Comparison of ENCODE assay signal across 12 mouse cellular contexts in the genomic region with DNA sequence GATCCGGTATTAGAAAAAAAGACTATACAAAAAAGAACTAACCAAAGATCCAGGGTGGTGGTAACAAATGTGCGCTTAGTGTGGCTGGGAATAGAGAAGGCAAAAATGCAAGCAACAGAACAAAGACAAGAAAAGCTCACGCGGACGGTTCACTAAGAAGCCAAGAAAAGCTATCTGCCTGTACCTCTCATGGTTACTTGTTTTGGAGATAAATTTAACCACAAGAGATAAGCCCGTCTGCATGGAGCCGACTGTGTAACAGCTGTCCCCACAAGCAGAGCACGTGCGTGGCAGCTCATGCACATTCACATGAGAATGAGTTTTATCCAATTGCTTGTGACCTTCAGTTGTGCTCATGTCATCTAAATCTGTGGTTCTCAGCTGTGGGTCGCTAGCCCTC. TPM values are rescaled to one million over a fixed set of nuclear protein-coding genes. Genes with fewer than 3 reads are reported as not detected.
DNase-seq lines count a peak whose midpoint lies in the region; ATAC-seq and TF ChIP-seq lines count a peak whose summit lies in the region.
"Had no signal": no experiment of that assay in that cellular context is flagged by ENCODE, and none has a peak within 500 bp of the region (broad histone marks: within the 10 kb centered on the region; RNA-seq: fewer than 3 reads in every experiment).

No protein-coding gene starts in this region.

- TF ChIP-seq CTCF in liver, embryonic 14.5 days (IDR thresholded peaks at IDR 0.05; ENCODE audit: low read depth) = no peak

- peak; percentile 81 for ATAC-seq in liver, embryonic 14.5 days (ENCODE audit: insufficient read depth)
- ATAC-seq in cerebellum, adult (ENCODE audit: insufficient number of reproducible peaks, low FRiP score, low TSS enrichment) = no peak
- ATAC-seq: intestine, embryonic 15.5 days had no signal

- H3K4me3 ChIP-seq in ES-E14 (ENCODE audit: insufficient read depth in 1 of 2, low read depth in 1 of 2, low read length in 2 of 2, poor library complexity in 1 of 2, severe bottlenecking in 1 of 2) = no peak overlapping the region
- no peak overlapping the region for H3K4me3 ChIP-seq in liver, embryonic 14.5 days (ENCODE audit: insufficient read depth in 1 of 2, low read depth in 2 of 2, low read length in 2 of 2)
- H3K4me3 ChIP-seq: intestine, embryonic 15.5 days had no signal

- no peaks in the 10 kb centered on the region for H3K9me3 ChIP-seq in ES-E14 (ENCODE audit: control insufficient read depth, insufficient read depth, low read depth, low read length)
- no peaks in the 10 kb centered on the region for H3K9me3 ChIP-seq in liver, embryonic 14.5 days (ENCODE audit: control insufficient read depth, low read length)
- H3K9me3 ChIP-seq: intestine, embryonic 15.5 days had no signal

- intact Hi-C loops in left cerebral cortex, postnatal 14 days (cut with DNase I) = no loop called here

- in situ Hi-C loops in ES-E14 (cut with MboI; ENCODE audit: low sequenced_read_pairs in 2 of 2, unreplicated experiment in 2 of 2) = no loop called here

- H3K4me1 ChIP-seq in ES-E14 (ENCODE audit: control insufficient read depth in 2 of 2, insufficient read depth in 2 of 2, low read length in 2 of 2, poor library complexity in 1 of 2) = peaks cover 2 to 6% of the 10 kb centered on the region in 2 experiments
- H3K4me1 ChIP-seq in liver, embryonic 14.5 days (replicated peaks; ENCODE audit: control insufficient read depth in 2 of 2, insufficient read depth in 2 of 2, low read length in 1 of 2) = peaks cover 24 to 25% of the 10 kb centered on the region in 2 experiments
- H3K4me1 ChIP-seq: intestine, embryonic 15.5 days had no signal

- peak overlapping the region; percentile 23; the same call in 1 of the 2 replicates for H3K27ac ChIP-seq in ES-E14 (ENCODE audit: insufficient read depth, low read depth, low read length, poor library complexity, severe bottlenecking)
- peak overlapping the region; percentile 18 for H3K27ac ChIP-seq in liver, embryonic 14.5 days
- H3K27ac ChIP-seq: intestine, embryonic 15.5 days had no signal

- DNase-seq in 416B (ENCODE audit: low read depth) (peak; percentile 86), ES-E14 (ENCODE audit: low read depth, low spot score) (no peak)
- DNase-seq in heart, adult 9 months (ENCODE audit: low spot score in 2 of 2) = peak; percentile 12 to 13
- peak; percentile 43 to 57 (median 47) for DNase-seq in liver, embryonic 14.5 days (ENCODE audit: low read depth in 3 of 3, low spot score in 3 of 3)
- no peak for DNase-seq in left cerebral cortex, postnatal 14 days (ENCODE audit: low spot score in 2 of 2)
- no peak for DNase-seq in kidney, adult 18-20 months
- DNase-seq in kidney, adult 8-10 months = no peak
- DNase-seq: embryo, embryonic 11 days; layer of hippocampus, adult 9-11 months; lung, adult 2 months had no signal

- H3K9ac ChIP-seq in ES-E14 (ENCODE audit: insufficient read depth, low read depth, low read length, poor library complexity, severe bottlenecking) = peak overlapping the region; percentile 46; the same call in 1 of the 2 replicates
- H3K9ac ChIP-seq in liver, embryonic 14.5 days (replicated peaks) = 0 out of 2 replicates have a peak overlapping the region, but pooled peaks have one; percentile 14
- H3K9ac ChIP-seq: intestine, embryonic 15.5 days had no signal

- H3K36me3 ChIP-seq in ES-E14 (ENCODE audit: control insufficient read depth, insufficient read depth, low read length, poor library complexity, severe bottlenecking) = peaks cover 7% of the 10 kb centered on the region
- H3K36me3 ChIP-seq in liver, embryonic 14.5 days (replicated peaks; ENCODE audit: control insufficient read depth, insufficient read depth, low read depth) = no peaks in the 10 kb centered on the region; the same call in none of the 2 replicates
- H3K36me3 ChIP-seq: intestine, embryonic 15.5 days had no signal

- TF ChIP-seq EP300 in liver, embryonic 14.5 days (IDR thresholded peaks at IDR 0.05; ENCODE audit: low read depth) = peak; percentile 86

- no peaks in the 10 kb centered on the region for H3K27me3 ChIP-seq in liver, embryonic 14.5 days (ENCODE audit: control insufficient read depth, insufficient read depth, low read length)
- H3K27me3 ChIP-seq: intestine, embryonic 15.5 days had no signal

- peak overlapping the region; percentile 57 for H3K4me2 ChIP-seq in liver, embryonic 14.5 days (ENCODE audit: low read depth)
- H3K4me2 ChIP-seq: intestine, embryonic 15.5 days had no signal

- WGBS in liver, embryonic 14.5 days (ENCODE audit: insufficient replicate concordance) = 15% methylated on average over 10 of the region's 10 CpGs

TF ChIP-seq in ES-E14, 5 proteins besides CTCF, POLR2A, EP300 and RAD21:
- TF ChIP-seq MAFK (IDR thresholded peaks at IDR 0.05; ENCODE audit: insufficient read depth, low read depth, low read length) (no peak), HCFC1 (IDR thresholded peaks at IDR 0.05; ENCODE audit: borderline replicate concordance, insufficient read depth, low read length) (no peak), ZC3H11A (IDR thresholded peaks at IDR 0.05; ENCODE audit: borderline replicate concordance, low read depth, low read length) (no peak), ZNF384 (IDR thresholded peaks at IDR 0.05; ENCODE audit: low read depth, low read length) (no peak), CHD2 (IDR thresholded peaks at IDR 0.05; ENCODE audit: low read depth, low read length) (no peak)

RNA-seq across cellular contexts. Expression of gene Polr3g, which starts 20.3 kb away (rescaled TPM):
- total RNA-seq in ES-E14 (2012; rRNA removed) = 38.2 and 45.2 TPM in 2 replicates
- 6.5 and 8.9 TPM in 2 replicates for polyA plus RNA-seq in liver, embryonic 14.5 days (2012; rRNA removed)
- 10.9 and 11.7 TPM in 2 replicates for polyA plus RNA-seq in liver, embryonic 14.5 days (2014; fragmentation: Nextera tagmentation; extraction: Ambion mirVana)
- total RNA-seq in left cerebral cortex, postnatal 14 days (2021) = 1 to 10 TPM; 2.5 to 3.9 TPM

RNA-seq across cellular contexts. Expression of gene Mblac2, which starts 20.7 kb away (rescaled TPM):
- 1.3 and 2.0 TPM in 2 replicates for total RNA-seq in ES-E14 (2012; rRNA removed)
- 1.1 and 1.2 TPM in 2 replicates for polyA plus RNA-seq in liver, embryonic 14.5 days (2012; rRNA removed)
- polyA plus RNA-seq in liver, embryonic 14.5 days (2014; fragmentation: Nextera tagmentation; extraction: Ambion mirVana) = 2.7 and 3.2 TPM in 2 replicates
- 10 to 100 TPM; 25.4 to 27.9 TPM for total RNA-seq in left cerebral cortex, postnatal 14 days (2021)

RNA-seq across cellular contexts. Expression of gene Lysmd3, which starts 33.0 kb away (rescaled TPM):
- 19.7 and 21.2 TPM in 2 replicates for total RNA-seq in ES-E14 (2012; rRNA removed)
- 4.3 and 6.4 TPM in 2 replicates for polyA plus RNA-seq in liver, embryonic 14.5 days (2012; rRNA removed)
- polyA plus RNA-seq in liver, embryonic 14.5 days (2014; fragmentation: Nextera tagmentation; extraction: Ambion mirVana) = 19.0 and 21.5 TPM in 2 replicates
- 10 to 100 TPM in 1 of 2 experiments, 1 to 10 TPM in 1; 9.7 to 10.9 TPM for total RNA-seq in left cerebral cortex, postnatal 14 days (2021)

RNA-seq across cellular contexts. Expression of gene Adgrv1, which starts 57.5 kb away (rescaled TPM):
- total RNA-seq in ES-E14 (2012; rRNA removed) = 22.0 TPM in 2 replicates
- 0.08 and 0.09 TPM in 2 replicates for polyA plus RNA-seq in liver, embryonic 14.5 days (2012; rRNA removed)
- 0.24 and 0.32 TPM in 2 replicates for polyA plus RNA-seq in liver, embryonic 14.5 days (2014; fragmentation: Nextera tagmentation; extraction: Ambion mirVana)
- 1 to 10 TPM; 1.7 to 1.8 TPM for total RNA-seq in left cerebral cortex, postnatal 14 days (2021)

Comparison
In these comparisons a context has a peak if more than half of its experiments do, and no peak if none do; other contexts are left out.
1. DNase-seq: peak in 416B (single experiment), heart, adult 9 months (2 of 2) and liver, embryonic 14.5 days (3 of 3); none in ES-E14 (single experiment), left cerebral cortex, postnatal 14 days (0 of 2), kidney, adult 18-20 months (single experiment) and kidney, adult 8-10 months (0 of 2).